Mouse (Mus musculus) embryonic facial prominence, embryonic 11.5 days (tissue): ENCODE measurements around the gene Nectin2. TPM values are rescaled to one million over a fixed set of nuclear protein-coding genes. Genes with fewer than 3 reads are reported as not detected.

ENCODE experiments used
- ATAC-seq: fragments of 200-750 bp; cut with Nextera tagmentation; replicated peaks from 2 replicates; pipeline ENCODE4 v1.8.0; 2017; ENCODE audit warnings: low read depth; ENCODE audit not compliant: insufficient number of reproducible peaks, low FRiP score, low TSS enrichment
- DNase-seq: peaks from one replicate; pipeline ENCODE4 v3.0.0-alpha.2; 2015; ENCODE audit warnings: low spot score
- H3K27ac ChIP-seq: fragments of 300-500 bp; sonication (generic); replicated peaks from 2 replicates; pipeline ENCODE4 v1.5.1; 2014; ENCODE audit warnings: mild to moderate bottlenecking, low read depth, low read length, control low read depth
- H3K27me3 ChIP-seq: fragments of 300-500 bp; sonication (generic); 2 replicates; pipeline ENCODE4 v1.6.1; 2014; ENCODE audit warnings: mild to moderate bottlenecking, low read length, moderate library complexity, mixed read lengths; ENCODE audit not compliant: control insufficient read depth, insufficient read depth
- H3K36me3 ChIP-seq: fragments of 300-500 bp; sonication (generic); replicated peaks from 2 replicates; pipeline ENCODE4 v1.6.1; 2014; ENCODE audit warnings: low read depth, mild to moderate bottlenecking, low read length, moderate library complexity, mixed read lengths; ENCODE audit not compliant: control insufficient read depth, insufficient read depth
- H3K4me1 ChIP-seq: fragments of 300-500 bp; sonication (generic); 2 replicates; pipeline ENCODE4 v1.6.1; 2014; ENCODE audit warnings: low read length, mixed read lengths; ENCODE audit not compliant: control insufficient read depth, insufficient read depth
- H3K4me2 ChIP-seq: fragments of 300-500 bp; sonication (generic); 2 replicates; pipeline ENCODE4 v1.6.1; 2014; ENCODE audit warnings: low read depth, mild to moderate bottlenecking, control low read depth, low read length, moderate library complexity
- H3K4me3 ChIP-seq: fragments of 300-500 bp; sonication (generic); 2 replicates; pipeline ENCODE4 v1.5.1; 2014; ENCODE audit warnings: low read depth, low read length, control low read depth
- H3K9ac ChIP-seq: fragments of 300-500 bp; sonication (generic); replicated peaks from 2 replicates; pipeline ENCODE4 v1.6.1; 2014; ENCODE audit warnings: mild to moderate bottlenecking, control low read depth, low read length
- H3K9me3 ChIP-seq: fragments of 300-500 bp; sonication (generic); replicated peaks from 2 replicates; pipeline ENCODE4 v1.6.1; 2016; ENCODE audit warnings: mild to moderate bottlenecking, low read length, inconsistent platforms, mixed read lengths; ENCODE audit not compliant: control insufficient read depth
- WGBS: fragments of 180-500 bp; shearing (Covaris S2); extraction: QIAGEN DNeasy Blood & Tissue Kit; methylation state at CpG from one replicate; pipeline ENCODE4 v1.1.7; 2014; 5-methylcytosine and 5-hydroxymethylcytosine counted together
- polyA plus RNA-seq: library from polyadenylated mRNA; unstranded; fragments of >200 nt; fragmentation: Nextera tagmentation; extraction: Ambion mirVana; gene quantifications from 2 replicates; pipeline ENCODE4 v1.2.1, GENCODE M21; 2014

Nectin2 gene
- polyA plus RNA-seq, 1 experiment from 2014 or later = 69.8 TPM

DNA sequence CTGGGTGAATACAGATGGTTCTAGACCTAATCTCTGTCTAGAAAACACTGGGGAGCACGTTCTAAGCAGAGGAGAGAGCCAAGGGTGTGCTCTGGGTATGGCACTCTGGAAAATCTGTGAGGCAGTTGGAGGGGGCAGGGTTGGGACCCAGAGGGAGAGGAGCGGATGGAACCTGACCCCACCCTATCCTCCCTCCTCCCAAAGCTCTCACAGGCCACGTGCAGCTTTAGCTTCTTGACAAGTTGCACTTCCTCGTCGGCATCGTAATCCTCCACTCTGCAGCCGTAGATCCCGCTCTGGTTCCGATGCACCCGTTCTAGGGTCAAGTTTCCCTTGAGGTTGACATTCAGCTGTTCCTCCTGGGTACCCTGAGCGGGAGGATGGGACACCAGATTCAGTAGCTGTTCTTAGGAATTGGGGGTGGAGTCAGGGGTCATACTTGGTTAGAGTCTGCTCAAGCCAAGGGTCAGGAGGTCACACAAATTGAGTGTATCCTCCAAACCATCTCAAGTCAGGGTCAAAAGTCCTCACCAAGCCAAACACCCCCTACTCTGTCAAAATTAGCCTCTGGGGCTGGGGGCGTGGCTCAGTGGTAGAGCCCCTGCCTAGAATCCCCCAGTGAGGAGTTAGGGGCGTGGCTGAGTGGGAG is 13.7 kb upstream of the Nectin2 start:
- H3K9me3 ChIP-seq = no peaks in the 10 kb centered on the region
- H3K4me2 ChIP-seq = no peak overlapping the region
- ATAC-seq = no peak
- H3K4me1 ChIP-seq = 0 out of 2 replicates have a peak, but pooled peaks cover 1% of the 10 kb centered on the region
- no peak for DNase-seq
- no peaks in the 10 kb centered on the region for H3K36me3 ChIP-seq
- no peak overlapping the region for H3K27ac ChIP-seq
- no peaks in the 10 kb centered on the region for H3K27me3 ChIP-seq
- no peak overlapping the region for H3K4me3 ChIP-seq
- 85% methylated on average over 13 of the region's 13 CpGs for WGBS
- H3K9ac ChIP-seq = no peak overlapping the region

DNA sequence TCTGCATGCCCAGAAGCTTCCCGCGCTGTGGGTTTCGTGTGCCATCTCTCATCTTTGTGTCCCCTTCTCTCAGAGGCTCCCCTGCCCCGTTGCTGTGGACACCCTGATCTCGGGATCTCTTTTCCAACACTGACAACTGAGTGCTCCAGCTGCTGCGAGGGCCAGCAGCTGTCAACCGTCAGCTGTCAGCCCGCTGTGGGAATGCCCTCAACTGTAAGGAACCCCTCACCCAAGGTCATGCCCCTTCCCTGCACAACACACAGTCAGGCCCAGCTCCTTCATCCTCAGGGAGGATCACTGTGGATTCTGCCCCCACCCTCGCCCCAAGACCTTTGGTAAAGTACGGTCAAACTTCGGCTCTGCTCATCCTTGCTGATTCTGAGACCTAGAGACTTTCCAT is 12.0 kb upstream of the Nectin2 start:
- no peak for ATAC-seq
- H3K9ac ChIP-seq = no peak overlapping the region
- no peaks in the 10 kb centered on the region for H3K9me3 ChIP-seq
- H3K27me3 ChIP-seq = no peaks in the 10 kb centered on the region
- WGBS = 74% methylated on average over 11 of the region's 11 CpGs
- H3K27ac ChIP-seq = no peak overlapping the region
- no peak for DNase-seq
- no peak overlapping the region for H3K4me2 ChIP-seq
- H3K36me3 ChIP-seq = no peaks in the 10 kb centered on the region
- no peak overlapping the region for H3K4me3 ChIP-seq
- no peaks in the 10 kb centered on the region for H3K4me1 ChIP-seq

DNA sequence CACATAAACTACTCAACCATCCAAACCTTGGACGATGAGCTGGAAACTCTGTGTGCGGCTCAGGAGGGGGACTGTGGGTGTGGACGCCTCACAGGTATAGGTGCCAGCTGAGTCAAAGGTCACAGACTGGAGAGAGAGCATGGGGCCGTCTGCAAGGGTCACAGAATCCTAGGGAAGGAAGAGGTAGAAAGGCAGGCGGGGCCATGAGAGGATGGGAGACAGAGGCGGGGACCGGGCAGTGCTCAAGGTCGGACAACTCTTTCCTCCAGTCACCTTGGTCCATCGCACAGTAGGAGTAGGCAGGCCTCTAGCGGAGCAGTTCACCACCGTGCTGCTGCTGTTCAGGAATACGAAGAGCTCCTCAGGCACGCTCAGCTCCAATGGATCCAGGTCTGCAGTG is 9.7 kb upstream of the Nectin2 start:
- Histone ChIP-seq H3K27ac (no peak overlapping the region), H3K4me3 (no peak overlapping the region), H3K36me3 (no peaks in the 10 kb centered on the region), H3K4me2 (no peak overlapping the region), H3K9me3 (no peaks in the 10 kb centered on the region), H3K9ac (no peak overlapping the region), H3K4me1 (no peaks in the 10 kb centered on the region; the same call in 1 of the 2 replicates), H3K27me3 (no peaks in the 10 kb centered on the region)
- no peak for DNase-seq
- ATAC-seq = no peak
- 87% methylated on average over 13 of the region's 13 CpGs for WGBS

- H3K4me1 ChIP-seq = no peaks in the 10 kb centered on the region; the same call in 1 of the 2 replicates
- no peaks in the 10 kb centered on the region for H3K9me3 ChIP-seq
- no peaks in the 10 kb centered on the region for H3K36me3 ChIP-seq
- H3K4me2 ChIP-seq = no peak overlapping the region
- H3K9ac ChIP-seq = no peak overlapping the region
- ATAC-seq (no peak), DNase-seq (no peak)
- H3K4me3 ChIP-seq = no peak overlapping the region
- no peaks in the 10 kb centered on the region for H3K27me3 ChIP-seq
- no peak overlapping the region for H3K27ac ChIP-seq
- 90% methylated on average over 13 of the region's 13 CpGs for WGBS
Observed at GRCm38 (mm10) chr7:19758623-19759022, 8.3 kb upstream of the Nectin2 start.

- ATAC-seq = no peak
- no peak for DNase-seq
- WGBS = 76% methylated on average over 23 of the region's 24 CpGs
- H3K27ac ChIP-seq = no peak overlapping the region
- no peaks in the 10 kb centered on the region for H3K9me3 ChIP-seq
- no peaks in the 10 kb centered on the region; the same call in 1 of the 2 replicates for H3K4me1 ChIP-seq
- no peak overlapping the region for H3K4me2 ChIP-seq
- H3K4me3 ChIP-seq = no peak overlapping the region
- no peaks in the 10 kb centered on the region for H3K36me3 ChIP-seq
- no peaks in the 10 kb centered on the region for H3K27me3 ChIP-seq
- H3K9ac ChIP-seq = no peak overlapping the region
Observed at GRCm38 (mm10) chr7:19755851-19756786, 5.8 kb upstream of the Nectin2 start.

- no peaks in the 10 kb centered on the region for H3K36me3 ChIP-seq
- no peak overlapping the region for H3K27ac ChIP-seq
- no peak overlapping the region for H3K4me2 ChIP-seq
- WGBS = 81% methylated on average over 2 of the region's 2 CpGs
- no peaks in the 10 kb centered on the region for H3K9me3 ChIP-seq
- DNase-seq (no peak), ATAC-seq (no peak)
- H3K4me1 ChIP-seq = no peaks in the 10 kb centered on the region; the same call in 1 of the 2 replicates
- H3K9ac ChIP-seq = no peak overlapping the region
- H3K27me3 ChIP-seq = no peaks in the 10 kb centered on the region
- H3K4me3 ChIP-seq = no peak overlapping the region
Observed at GRCm38 (mm10) chr7:19755008-19755407, 4.7 kb upstream of the Nectin2 start.

- Histone ChIP-seq H3K27me3 (no peaks in the 10 kb centered on the region), H3K27ac (no peak overlapping the region), H3K4me2 (no peak overlapping the region), H3K4me1 (no peaks in the 10 kb centered on the region; the same call in 1 of the 2 replicates), H3K9me3 (no peaks in the 10 kb centered on the region), H3K4me3 (no peak overlapping the region), H3K9ac (no peak overlapping the region), H3K36me3 (no peaks in the 10 kb centered on the region)
- no peak for ATAC-seq
- WGBS = 84% methylated on average over 1 of the region's 1 CpGs
- no peak for DNase-seq
Observed at GRCm38 (mm10) chr7:19754065-19754464, 3.8 kb upstream of the Nectin2 start.

- H3K27me3 ChIP-seq = no peaks in the 10 kb centered on the region
- 80% methylated on average over 7 of the region's 7 CpGs for WGBS
- H3K27ac ChIP-seq = no peak overlapping the region
- ATAC-seq = no peak
- H3K9me3 ChIP-seq = no peaks in the 10 kb centered on the region
- no peak overlapping the region for H3K4me2 ChIP-seq
- no peaks in the 10 kb centered on the region; the same call in 1 of the 2 replicates for H3K4me1 ChIP-seq
- no peak for DNase-seq
- H3K36me3 ChIP-seq = no peaks in the 10 kb centered on the region
- no peak overlapping the region for H3K9ac ChIP-seq
- no peak overlapping the region for H3K4me3 ChIP-seq
Observed at GRCm38 (mm10) chr7:19753587-19753986, 3.3 kb upstream of the Nectin2 start.
